ENCODE assay signal across 9 mouse cellular contexts in genomic region chr1:177623304-177623726, GRCm38 (mm10).
DNase-seq lines count a peak whose midpoint lies in the region; ATAC-seq and TF ChIP-seq lines count a peak whose summit lies in the region.
"Had no signal": no experiment of that assay in that cellular context is flagged by ENCODE, and none has a peak within 500 bp of the region (broad histone marks: within the 10 kb centered on the region; RNA-seq: fewer than 3 reads in every experiment).

No protein-coding gene starts in this region.

- no peak overlapping the region for H3K4me3 ChIP-seq in lung, embryonic 16.5 days (ENCODE audit: low read length)
- H3K4me3 ChIP-seq in midbrain, postnatal 0 days (ENCODE audit: low read depth, low read length), result no peak overlapping the region
- H3K4me3 ChIP-seq: liver, embryonic 15.5 days had no signal

- TF ChIP-seq CTCF in midbrain, postnatal 0 days (IDR thresholded peaks at IDR 0.05), result no peak

- H3K36me3 ChIP-seq in lung, embryonic 16.5 days (ENCODE audit: control insufficient read depth, insufficient read depth, low read length), result no peaks in the 10 kb centered on the region
- no peaks in the 10 kb centered on the region for H3K36me3 ChIP-seq in midbrain, postnatal 0 days (ENCODE audit: insufficient read depth, low read length)
- H3K36me3 ChIP-seq: liver, embryonic 15.5 days had no signal

- H3K4me1 ChIP-seq in lung, embryonic 16.5 days (replicated peaks; ENCODE audit: control insufficient read depth, insufficient read depth, low read length), result 0 out of 2 replicates have a peak, but pooled peaks cover 4% of the 10 kb centered on the region
- no peaks in the 10 kb centered on the region for H3K4me1 ChIP-seq in midbrain, postnatal 0 days (ENCODE audit: insufficient read depth, low read length)

- H3K9me3 ChIP-seq in lung, embryonic 16.5 days (ENCODE audit: control insufficient read depth, low read length), result no peaks in the 10 kb centered on the region
- H3K9me3 ChIP-seq in midbrain, postnatal 0 days (ENCODE audit: low read length), result no peaks in the 10 kb centered on the region
- H3K9me3 ChIP-seq: liver, embryonic 15.5 days had no signal

- H3K4me2 ChIP-seq in lung, embryonic 16.5 days (ENCODE audit: low read depth, low read length), result no peak overlapping the region
- no peak overlapping the region for H3K4me2 ChIP-seq in midbrain, postnatal 0 days (ENCODE audit: low read depth, low read length, poor library complexity, severe bottlenecking)
- H3K4me2 ChIP-seq: liver, embryonic 15.5 days had no signal

- peak; percentile 84 for ATAC-seq in lung, embryonic 16.5 days (ENCODE audit: low read depth)
- ATAC-seq in midbrain, postnatal 0 days (ENCODE audit: low FRiP score), result no peak

- no peaks in the 10 kb centered on the region for H3K27me3 ChIP-seq in lung, embryonic 16.5 days (ENCODE audit: control insufficient read depth, insufficient read depth, low read depth, low read length)
- H3K27me3 ChIP-seq in midbrain, postnatal 0 days (ENCODE audit: insufficient read depth, low read length), result no peaks in the 10 kb centered on the region
- H3K27me3 ChIP-seq: liver, embryonic 15.5 days had no signal

- peak overlapping the region; percentile 50; the same call in 1 of the 2 replicates for H3K27ac ChIP-seq in lung, embryonic 16.5 days (ENCODE audit: low read length)
- no peak overlapping the region for H3K27ac ChIP-seq in midbrain, postnatal 0 days (ENCODE audit: low read depth, low read length)
- H3K27ac ChIP-seq: liver, embryonic 15.5 days had no signal

- no peak overlapping the region for H3K9ac ChIP-seq in lung, embryonic 16.5 days (ENCODE audit: low read length)
- no peak overlapping the region for H3K9ac ChIP-seq in midbrain, postnatal 0 days (replicated peaks; ENCODE audit: low read length, poor library complexity, severe bottlenecking)
- H3K9ac ChIP-seq: liver, embryonic 15.5 days had no signal

- WGBS in lung, embryonic 16.5 days, result 10% methylated on average over 6 of the region's 6 CpGs
- WGBS in midbrain, postnatal 0 days, result 52% methylated on average over 6 of the region's 6 CpGs

- peak; percentile 18 to 30 for DNase-seq in urinary bladder, adult 18-20 months (ENCODE audit: low spot score in 2 of 2)
- no peak for DNase-seq in urinary bladder, postnatal 4 days (ENCODE audit: low spot score in 2 of 2)
- DNase-seq in gastrocnemius, postnatal 10 days, result peak; percentile 41
- peak; percentile 83 for DNase-seq in kidney, adult 11 months
- no peak for DNase-seq in testis, postnatal 14 days (ENCODE audit: low spot score)
- no peak for DNase-seq in B cell, adult 2 months
- DNase-seq in midbrain, postnatal 0 days (ENCODE audit: low spot score), result no peak

Comparison
In these comparisons a context has a peak if more than half of its experiments do, and no peak if none do; other contexts are left out.
1. DNase-seq: peak in urinary bladder, adult 18-20 months (2 of 2), gastrocnemius, postnatal 10 days (single experiment) and kidney, adult 11 months (single experiment); none in urinary bladder, postnatal 4 days (0 of 2), testis, postnatal 14 days (single experiment), B cell, adult 2 months (0 of 2) and midbrain, postnatal 0 days (single experiment).